Mouse (Mus musculus) left cerebral cortex, postnatal 25 days (tissue): ENCODE data around the gene Gm20878. TPM values are rescaled to one million over a fixed set of nuclear protein-coding genes. Genes with fewer than 3 reads are reported as not detected.
"Not testable (repeated sequence)": the region's sequence is repeated elsewhere in the genome, so short reads cannot be mapped to it uniquely, and the experiment has no call there.

Source experiments
- DNase-seq, 2 experiments: peaks; one replicate each; pipeline ENCODE4 v3.0.0; 2022; ENCODE audit warnings: low spot score in 2 of 2, mixed read lengths in 1 of 2
- intact Hi-C: fragments of 180-260 bp; cut with DNase I; formaldehyde crosslinking; loops from one replicate; pipeline ENCODE4 v1.15.1; 2025
- total RNA-seq, 2 experiments: library from RNA; stranded (reverse); gene quantifications; 2 replicates each; pipeline ENCODE4 v1.2.3; 2021

Gm20878 gene
- 10 to 100 TPM; 48.2 to 53.7 TPM for total RNA-seq

DNA sequence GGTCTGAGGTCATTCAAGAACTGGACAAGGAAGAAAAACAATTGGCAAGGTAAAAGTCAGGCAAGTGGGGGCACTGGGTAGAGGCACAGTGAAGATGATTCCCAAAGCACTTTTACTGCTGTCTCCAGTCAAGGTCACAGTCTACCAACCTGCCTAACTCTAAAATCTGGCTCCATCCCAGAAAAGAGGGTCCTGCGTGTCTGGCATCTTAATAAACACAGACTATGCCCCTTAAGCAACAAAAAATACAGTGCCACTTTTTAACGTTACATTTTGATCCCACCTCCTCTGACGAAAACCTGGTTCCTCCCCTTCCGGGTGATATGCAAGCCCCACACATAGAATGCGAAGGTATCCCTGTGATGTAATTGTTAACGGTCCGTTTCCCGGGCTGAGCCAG is at the start of gene Gm20878:
Gm20878 (plus strand) TSS at position 301 of the 400 bp plus-strand sequence.
- intact Hi-C loops, DNase-seq: not testable (repeated sequence)

DNA sequence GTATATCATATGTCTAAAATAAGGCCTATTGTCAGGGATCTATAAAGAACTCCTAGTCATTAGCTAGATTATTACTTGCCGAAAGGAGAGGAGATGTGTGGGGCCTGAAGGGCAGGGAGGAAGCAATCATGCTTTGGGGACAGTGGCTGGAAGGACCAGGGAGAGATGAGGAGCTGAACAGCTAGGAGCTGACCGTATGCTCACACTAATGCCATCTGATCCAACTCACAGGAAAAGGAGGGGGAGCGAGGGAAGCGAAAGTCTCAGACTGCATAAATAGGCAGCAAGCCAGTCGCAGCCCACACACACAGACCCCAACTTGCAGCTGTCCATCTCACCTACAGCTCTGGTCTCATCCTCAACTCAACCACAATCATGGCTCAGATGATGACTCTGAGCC is 38.1 kb upstream of the Gm20878 start, which contains the start of gene Gm21541:
Gm21541 (plus strand) TSS at position 301 of the 400 bp plus-strand sequence.
- DNase-seq, intact Hi-C loops: not testable (repeated sequence)

- intact Hi-C loops, DNase-seq: not testable (repeated sequence)
These were observed 24.4 kb downstream of the Gm20878 start, which contains the start of gene Fam205a4 for GRCm38 (mm10) chr4:41965758-41966157. Gene Fam205a4, plus strand, starts transcription at chr4:41966058.

Other genes starting within 250 kb of the Gm20878 start
- gene Cntfr, start 244.5 kb upstream of the Gm20878 start, total RNA-seq: 100 to 1,000 TPM in 1 of 2 experiments, 10 to 100 TPM in 1; 98.9 to 109 TPM
- gene Il11ra1, start 241.6 kb upstream of the Gm20878 start, total RNA-seq: 10 to 100 TPM; 35.8 to 43.8 TPM
- 10 to 100 TPM; 26.8 to 31.3 TPM for gene Rpp25l, start 228.0 kb upstream of the Gm20878 start, total RNA-seq
- gene Dctn3, start 218.4 kb upstream of the Gm20878 start, total RNA-seq: 100 to 1,000 TPM; 174 to 191 TPM
- gene Arid3c, start 210.4 kb upstream of the Gm20878 start, total RNA-seq: under 1 TPM in 1 of 2 experiments, not detected in 1; 0.43 TPM
- 100 to 1,000 TPM in 1 of 2 experiments, 10 to 100 TPM in 1; 93.2 to 103 TPM for gene Galt, start 186.3 kb upstream of the Gm20878 start, total RNA-seq
- 10 to 100 TPM; 60.0 to 66.5 TPM for gene Sigmar1, start 185.4 kb upstream of the Gm20878 start, total RNA-seq
- gene Ccl27a, start 167.3 kb upstream of the Gm20878 start, total RNA-seq: 100 to 1,000 TPM; 261 to 267 TPM
- not detected for gene Gm21541, start 38.0 kb upstream of the Gm20878 start, total RNA-seq
- 1 to 10 TPM; 4.7 to 5.0 TPM for gene Fam205a4, start 24.5 kb downstream of the Gm20878 start, total RNA-seq
- gene Gm21093, start 93.2 kb downstream of the Gm20878 start, total RNA-seq: 1 to 10 TPM; 6.1 to 6.4 TPM
- gene Gm3893, start 149.6 kb downstream of the Gm20878 start, total RNA-seq: not detected
- 10 to 100 TPM; 22.3 to 26.4 TPM for gene Gm13304, start 173.2 kb downstream of the Gm20878 start, total RNA-seq
- 10 to 100 TPM; 34.1 to 60.6 TPM for gene Gm13306, start 211.9 kb downstream of the Gm20878 start, total RNA-seq
- gene Gm13305, start 227.0 kb downstream of the Gm20878 start, total RNA-seq: 1 to 10 TPM in 1 of 2 experiments, not detected in 1; 1.5 TPM